Mouse (Mus musculus): ENCODE data around the gene Hoxd12. TPM values are rescaled to one million over a fixed set of nuclear protein-coding genes. Genes with fewer than 3 reads are reported as not detected.
A peak's percentile ranks its signal among the peaks of the same experiment; 100 is the strongest.

Gene Hoxd12
- polyA plus RNA-seq, 1 experiment from 2014 or later, result not detected

- Histone ChIP-seq H3K4me1 (ENCODE audit: control insufficient read depth in 2 of 2, insufficient read depth in 2 of 2, low read length in 2 of 2) (peaks cover 0 to 10% of the 10 kb centered on the region in 2 experiments; a peak in 1 of 4 replicates), H3K9ac (ENCODE audit: low read length) (no peak overlapping the region), H3K4me3 (ENCODE audit: control insufficient read depth in 1 of 2, insufficient read depth in 1 of 2, low read depth in 1 of 2, low read length in 2 of 2) (no peak overlapping the region; a peak in 1 of 4 replicates), H3K9me3 (ENCODE audit: control insufficient read depth, low read length) (no peaks in the 10 kb centered on the region), H3K4me2 (ENCODE audit: low read length) (no peak overlapping the region), H3K27ac (replicated peaks in 1 of 2; ENCODE audit: control insufficient read depth in 1 of 2, insufficient read depth in 1 of 2, low read depth in 2 of 2, low read length in 2 of 2) (no peak overlapping the region), H3K27me3 (ENCODE audit: control insufficient read depth, insufficient read depth, low read length) (peaks cover 96% of the 10 kb centered on the region), H3K36me3 (ENCODE audit: control insufficient read depth, insufficient read depth, low read length) (no peaks in the 10 kb centered on the region)
- WGBS, result under 1% methylated on average over 47 of the region's 47 CpGs
- no peak for ATAC-seq (ENCODE audit: insufficient number of reproducible peaks, insufficient read depth, low FRiP score, low read depth)
Observed at GRCm38 (mm10) chr2:74658667-74659371, 16.0 kb upstream of the Hoxd12 start.

GRCm38 (mm10) chr2:74659507-74660005, 15.3 kb upstream of the Hoxd12 start, which contains the start of gene Evx2:
Gene Evx2 (minus strand): TSS chr2:74659557.
- no peaks in the 10 kb centered on the region for H3K36me3 ChIP-seq (ENCODE audit: control insufficient read depth, insufficient read depth, low read length)
- H3K4me2 ChIP-seq (ENCODE audit: low read length), result no peak within 1 kb of the TSS
- no peak within 1 kb of the TSS for H3K9ac ChIP-seq (ENCODE audit: low read length)
- no peak within 1 kb of the TSS for H3K27ac ChIP-seq (replicated peaks in 1 of 2; ENCODE audit: control insufficient read depth in 1 of 2, insufficient read depth in 1 of 2, low read depth in 2 of 2, low read length in 2 of 2)
- H3K4me3 ChIP-seq (ENCODE audit: control insufficient read depth in 1 of 2, insufficient read depth in 1 of 2, low read depth in 1 of 2, low read length in 2 of 2), result no peak within 1 kb of the TSS; a peak in 1 of 4 replicates
- WGBS, result 3% methylated on average over 28 of the region's 28 CpGs
- H3K4me1 ChIP-seq (ENCODE audit: control insufficient read depth in 2 of 2, insufficient read depth in 2 of 2, low read length in 2 of 2), result peaks cover 0 to 10% of the 10 kb centered on the region in 2 experiments; a peak in 1 of 4 replicates
- no peaks in the 10 kb centered on the region for H3K9me3 ChIP-seq (ENCODE audit: control insufficient read depth, low read length)
- ATAC-seq (ENCODE audit: insufficient number of reproducible peaks, insufficient read depth, low FRiP score, low read depth), result no peak
- peaks cover 96% of the 10 kb centered on the region for H3K27me3 ChIP-seq (ENCODE audit: control insufficient read depth, insufficient read depth, low read length)

DNA sequence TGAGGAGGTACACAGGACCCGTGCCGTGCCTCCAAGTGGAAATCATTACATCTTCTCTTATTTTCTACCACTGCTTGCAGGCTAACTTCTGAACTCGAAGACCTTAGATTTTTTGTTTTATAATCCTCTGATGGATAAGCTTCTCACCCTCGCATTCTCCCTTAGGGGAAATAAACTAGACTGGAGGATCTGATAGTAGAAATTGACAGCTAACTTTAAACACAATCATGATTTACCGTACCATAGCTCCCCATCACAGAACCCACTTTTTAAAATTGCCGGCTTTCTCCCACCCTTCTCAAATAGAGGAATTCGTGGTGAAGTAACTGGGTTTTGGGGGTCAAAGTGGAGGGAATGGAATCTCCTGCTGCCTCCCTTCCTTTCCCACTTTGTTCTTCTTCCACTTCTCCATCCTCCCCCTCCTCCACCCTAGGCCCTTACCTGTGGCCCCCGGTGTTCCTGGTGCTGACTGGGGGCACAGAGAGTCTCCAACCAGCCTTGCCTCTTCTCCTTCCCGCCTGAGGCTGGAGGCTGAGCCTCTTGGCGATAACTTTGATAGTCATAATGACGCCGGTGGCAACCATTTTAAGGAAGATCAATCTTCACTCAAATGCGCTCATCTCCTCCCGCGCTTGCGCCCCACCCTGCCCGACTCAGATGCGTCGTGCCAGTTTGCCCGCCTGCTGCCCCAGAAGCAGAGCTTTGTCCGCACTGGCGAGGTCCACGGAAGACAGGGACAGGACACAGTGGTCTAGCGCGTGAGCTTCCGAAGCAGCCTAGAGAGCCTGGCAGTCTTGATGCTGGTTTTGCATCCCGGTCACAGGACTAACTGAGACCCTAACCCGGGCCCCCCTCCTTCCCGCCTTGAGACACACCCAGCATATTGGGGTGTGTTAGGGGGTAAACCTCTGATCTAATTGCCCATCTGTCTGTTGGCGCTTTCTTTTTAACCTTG, 14.1 kb upstream of the Hoxd12 start:
- ATAC-seq (ENCODE audit: insufficient number of reproducible peaks, insufficient read depth, low FRiP score, low read depth), result no peak

GRCm38 (mm10) chr2:74661685-74662084, 13.1 kb upstream of the Hoxd12 start:
- WGBS, result 2% methylated on average over 14 of the region's 14 CpGs
- peak overlapping the region; percentile 49 for H3K4me2 ChIP-seq (ENCODE audit: low read length)
- H3K27me3 ChIP-seq (ENCODE audit: control insufficient read depth, insufficient read depth, low read length), result peaks cover 95% of the 10 kb centered on the region
- ATAC-seq (ENCODE audit: insufficient number of reproducible peaks, insufficient read depth, low FRiP score, low read depth), result no peak
- no peak overlapping the region for H3K27ac ChIP-seq (replicated peaks in 1 of 2; ENCODE audit: control insufficient read depth in 1 of 2, insufficient read depth in 1 of 2, low read depth in 2 of 2, low read length in 2 of 2)
- peaks cover 0 to 4% of the 10 kb centered on the region in 2 experiments; a peak in 1 of 4 replicates for H3K4me1 ChIP-seq (ENCODE audit: control insufficient read depth in 2 of 2, insufficient read depth in 2 of 2, low read length in 2 of 2)
- no peak overlapping the region for H3K9ac ChIP-seq (ENCODE audit: low read length)
- no peaks in the 10 kb centered on the region for H3K9me3 ChIP-seq (ENCODE audit: control insufficient read depth, low read length)
- peak overlapping the region; percentile 18 to 29; a peak in 3 of 4 replicates for H3K4me3 ChIP-seq (ENCODE audit: control insufficient read depth in 1 of 2, insufficient read depth in 1 of 2, low read depth in 1 of 2, low read length in 2 of 2)
- H3K36me3 ChIP-seq (ENCODE audit: control insufficient read depth, insufficient read depth, low read length), result no peaks in the 10 kb centered on the region

More for the DNA sequence above, 14.1 kb upstream of the Hoxd12 start:
- Histone ChIP-seq H3K4me3 (ENCODE audit: control insufficient read depth in 1 of 2, insufficient read depth in 1 of 2, low read depth in 1 of 2, low read length in 2 of 2) (no peak overlapping the region; a peak in 1 of 4 replicates), H3K9ac (ENCODE audit: low read length) (no peak overlapping the region), H3K9me3 (ENCODE audit: control insufficient read depth, low read length) (no peaks in the 10 kb centered on the region), H3K27ac (replicated peaks in 1 of 2; ENCODE audit: control insufficient read depth in 1 of 2, insufficient read depth in 1 of 2, low read depth in 2 of 2, low read length in 2 of 2) (no peak overlapping the region), H3K4me2 (ENCODE audit: low read length) (no peak overlapping the region), H3K36me3 (ENCODE audit: control insufficient read depth, insufficient read depth, low read length) (no peaks in the 10 kb centered on the region), H3K27me3 (ENCODE audit: control insufficient read depth, insufficient read depth, low read length) (peaks cover 95% of the 10 kb centered on the region), H3K4me1 (ENCODE audit: control insufficient read depth in 2 of 2, insufficient read depth in 2 of 2, low read length in 2 of 2) (peaks cover 0 to 7% of the 10 kb centered on the region in 2 experiments; a peak in 1 of 4 replicates)
- WGBS, result 3% methylated on average over 30 of the region's 30 CpGs

GRCm38 (mm10) chr2:74663291-74663925, 11.4 kb upstream of the Hoxd12 start:
- Histone ChIP-seq H3K4me1 (ENCODE audit: control insufficient read depth in 2 of 2, insufficient read depth in 2 of 2, low read length in 2 of 2) (peaks cover 0 to 11% of the 10 kb centered on the region in 2 experiments; a peak in 3 of 4 replicates), H3K36me3 (ENCODE audit: control insufficient read depth, insufficient read depth, low read length) (no peaks in the 10 kb centered on the region), H3K4me2 (ENCODE audit: low read length) (no peak overlapping the region), H3K4me3 (ENCODE audit: control insufficient read depth in 1 of 2, insufficient read depth in 1 of 2, low read depth in 1 of 2, low read length in 2 of 2) (no peak overlapping the region), H3K9ac (ENCODE audit: low read length) (no peak overlapping the region), H3K9me3 (ENCODE audit: control insufficient read depth, low read length) (no peaks in the 10 kb centered on the region), H3K27ac (replicated peaks in 1 of 2; ENCODE audit: control insufficient read depth in 1 of 2, insufficient read depth in 1 of 2, low read depth in 2 of 2, low read length in 2 of 2) (no peak overlapping the region), H3K27me3 (ENCODE audit: control insufficient read depth, insufficient read depth, low read length) (peaks cover 98% of the 10 kb centered on the region)
- WGBS, result 3% methylated on average over 18 of the region's 18 CpGs
- no peak for ATAC-seq (ENCODE audit: insufficient number of reproducible peaks, insufficient read depth, low FRiP score, low read depth)

DNA sequence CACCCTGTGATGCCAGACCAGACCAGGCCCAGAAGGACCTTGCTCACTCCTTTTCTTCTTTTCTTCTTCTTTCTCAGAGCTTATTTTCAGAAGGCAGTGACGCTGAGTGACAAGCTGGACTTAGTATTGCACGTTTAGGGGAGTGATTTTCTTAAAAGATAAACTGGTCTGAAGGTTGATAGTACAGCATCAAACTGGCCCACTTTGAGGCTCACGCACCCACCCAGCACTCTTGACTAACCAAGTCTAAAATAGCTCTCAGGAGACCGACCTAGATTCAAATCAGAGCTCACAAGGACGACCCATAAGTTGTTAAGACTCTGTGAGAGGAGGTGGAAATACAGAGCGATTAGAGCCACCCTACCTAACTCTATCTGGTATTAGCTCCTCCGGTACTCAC, 8.4 kb upstream of the Hoxd12 start:
- Histone ChIP-seq H3K4me2 (ENCODE audit: low read length) (no peak overlapping the region), H3K4me1 (ENCODE audit: control insufficient read depth in 2 of 2, insufficient read depth in 2 of 2, low read length in 2 of 2) (peaks cover 3 to 16% of the 10 kb centered on the region in 2 experiments; a peak in 3 of 4 replicates), H3K27ac (replicated peaks in 1 of 2; ENCODE audit: control insufficient read depth in 1 of 2, insufficient read depth in 1 of 2, low read depth in 2 of 2, low read length in 2 of 2) (no peak overlapping the region), H3K27me3 (ENCODE audit: control insufficient read depth, insufficient read depth, low read length) (peaks cover 97% of the 10 kb centered on the region), H3K36me3 (ENCODE audit: control insufficient read depth, insufficient read depth, low read length) (no peaks in the 10 kb centered on the region), H3K4me3 (ENCODE audit: control insufficient read depth in 1 of 2, insufficient read depth in 1 of 2, low read depth in 1 of 2, low read length in 2 of 2) (no peak overlapping the region), H3K9me3 (ENCODE audit: control insufficient read depth, low read length) (no peaks in the 10 kb centered on the region), H3K9ac (ENCODE audit: low read length) (no peak overlapping the region)
- ATAC-seq (ENCODE audit: insufficient number of reproducible peaks, insufficient read depth, low FRiP score, low read depth), result no peak
- 3% methylated on average over 7 of the region's 7 CpGs for WGBS
